Mouse (Mus musculus): Measurements from ENCODE around the gene Synj1.
A peak's percentile ranks its signal among the peaks of the same experiment; 100 is the strongest.

The Synj1 gene

DNA sequence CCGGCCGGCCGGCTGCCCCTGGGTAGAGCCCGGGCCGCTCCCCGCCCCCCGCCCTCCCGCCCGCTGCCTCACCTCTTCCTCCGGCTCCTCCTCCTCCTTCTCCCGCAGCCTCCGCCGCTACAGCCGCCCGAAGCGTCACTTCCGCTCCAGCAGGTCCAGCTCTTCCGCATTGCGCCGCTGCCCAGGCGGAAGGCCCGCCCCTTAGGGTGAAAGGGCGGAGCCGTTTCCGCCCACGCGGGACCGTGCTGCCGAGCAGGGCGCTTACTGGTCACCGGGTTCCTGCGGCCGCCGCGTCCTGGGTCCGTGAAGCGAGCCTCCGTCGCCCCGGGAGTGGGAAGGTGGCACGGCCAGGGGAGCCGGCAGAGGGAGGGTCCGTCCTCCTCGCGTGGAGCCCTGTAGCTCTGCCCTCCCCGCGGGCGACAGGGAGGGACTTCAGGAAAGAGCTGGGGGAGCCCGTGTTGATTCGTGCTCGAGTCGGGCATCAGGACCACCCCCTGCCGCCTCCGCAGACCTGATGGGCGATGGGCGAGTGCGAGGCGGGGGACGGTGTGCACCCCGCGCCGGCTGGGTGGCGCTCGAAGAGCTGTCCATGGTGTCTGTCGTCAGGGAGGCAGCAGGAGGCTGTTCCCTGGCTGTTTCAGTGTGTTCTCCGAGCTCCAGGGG, at the start of gene Synj1:
Gene Synj1, minus strand, starts transcription at position 288 of the 663 bp plus-strand sequence.
- DNase-seq (ENCODE audit: low read depth, low spot score), result peak; percentile 94

- no peak for DNase-seq (ENCODE audit: low read depth, low spot score)
Measured at GRCm38 (mm10) chr16:91057741-91058140, 46.6 kb upstream of the Synj1 start.

GRCm38 (mm10) chr16:91057261-91057660, 46.2 kb upstream of the Synj1 start:
- no peak for DNase-seq (ENCODE audit: low read depth, low spot score)

DNA sequence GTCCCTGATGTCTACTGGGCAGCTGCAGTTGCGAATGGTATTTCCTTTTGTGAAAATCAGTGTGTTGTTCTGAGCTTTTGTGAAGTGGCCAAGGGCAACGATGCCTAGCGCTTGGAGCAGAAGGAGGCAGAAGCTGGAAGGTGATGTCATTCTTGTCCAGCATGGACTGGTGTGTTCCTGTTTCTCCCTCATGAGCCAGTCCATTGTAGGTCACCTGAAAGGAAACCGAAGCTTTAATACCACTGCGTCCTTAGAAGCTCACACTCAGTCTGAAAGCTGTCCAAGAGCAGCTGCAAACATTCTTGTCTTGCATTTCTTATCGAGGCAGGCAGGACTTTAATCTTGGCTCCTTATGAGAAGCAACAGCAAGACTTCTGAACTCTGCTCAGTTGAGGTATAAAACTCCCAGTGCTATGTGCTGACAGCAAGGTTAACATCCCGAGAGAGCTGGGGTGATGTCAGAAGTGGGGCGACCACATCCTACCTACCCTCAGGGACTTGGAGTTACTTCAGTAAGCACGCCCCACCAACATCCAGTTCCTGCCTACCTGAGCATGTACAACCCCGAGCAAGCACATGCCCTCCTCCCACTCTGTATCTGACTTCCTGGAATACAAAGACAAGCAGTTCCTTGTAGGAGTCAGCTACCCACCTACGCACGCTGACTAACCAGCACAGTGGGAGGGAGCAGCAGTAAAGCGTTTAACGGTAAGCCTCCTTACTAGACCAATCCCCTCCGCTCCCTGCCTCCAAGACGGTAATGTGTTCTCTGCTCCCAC, 45.1 kb upstream of the Synj1 start:
- DNase-seq (ENCODE audit: low read depth, low spot score), result no peak

GRCm38 (mm10) chr16:91055150-91055549, 44.0 kb upstream of the Synj1 start:
- DNase-seq (ENCODE audit: low read depth, low spot score), result no peak

- DNase-seq (ENCODE audit: low read depth, low spot score), result no peak
Measured at GRCm38 (mm10) chr16:91053599-91053998, 42.5 kb upstream of the Synj1 start.

- peak; percentile 82 for DNase-seq (ENCODE audit: low read depth, low spot score)
Measured at GRCm38 (mm10) chr16:91045511-91045910, 34.4 kb upstream of the Synj1 start.

GRCm38 (mm10) chr16:91044270-91045182, 33.4 kb upstream of the Synj1 start, which contains the start of gene Paxbp1:
Gene Paxbp1, minus strand, starts transcription at chr16:91044543.
- DNase-seq (ENCODE audit: low read depth, low spot score), result peak; percentile 98

GRCm38 (mm10) chr16:91043461-91044248, 32.5 kb upstream of the Synj1 start:
- DNase-seq (ENCODE audit: low read depth, low spot score), result peak; percentile 67

DNA sequence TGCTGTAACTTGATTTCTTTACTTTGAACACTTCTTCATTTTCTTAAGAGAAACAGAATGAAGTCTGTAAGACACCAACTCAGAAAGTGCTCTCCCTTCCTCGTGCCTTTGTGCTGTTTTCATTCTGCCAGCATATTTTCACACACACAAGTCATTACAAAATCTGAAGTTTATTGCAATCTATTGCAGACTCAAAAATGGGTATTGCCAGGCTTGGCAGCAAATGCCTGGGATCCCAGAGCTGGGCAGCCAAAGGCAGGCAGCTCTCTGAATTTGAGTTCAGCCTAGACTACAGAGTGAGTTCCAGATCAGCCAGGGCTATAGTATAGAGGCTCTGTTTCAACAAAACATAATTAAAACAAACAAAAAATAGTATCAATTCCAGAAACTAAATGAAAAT, 31.5 kb upstream of the Synj1 start:
- no peak for DNase-seq (ENCODE audit: low read depth, low spot score)

GRCm38 (mm10) chr16:91035866-91036265, 24.8 kb upstream of the Synj1 start:
- no peak for DNase-seq (ENCODE audit: low read depth, low spot score)

- peak; percentile 61 for DNase-seq (ENCODE audit: low read depth, low spot score)
Measured at GRCm38 (mm10) chr16:91030751-91031150, 19.6 kb upstream of the Synj1 start.

DNA sequence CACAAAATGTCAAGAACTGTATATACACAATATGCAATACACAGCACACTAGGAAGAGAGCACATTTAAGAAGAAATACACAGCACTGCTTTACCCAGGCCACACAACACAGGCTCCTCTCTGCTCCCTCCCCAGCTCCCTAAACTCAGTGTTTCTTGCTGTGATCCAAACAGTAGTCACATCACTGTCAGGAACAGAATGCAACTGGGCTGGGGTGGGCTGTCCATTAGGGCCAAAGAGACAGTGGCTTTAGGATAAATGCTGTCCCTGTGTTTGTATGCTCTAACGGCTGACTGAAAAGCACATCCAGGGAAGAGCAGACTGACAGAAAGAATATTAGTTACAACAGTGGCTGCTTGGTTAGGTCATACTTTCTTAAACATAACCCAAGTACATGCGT, 18.8 kb upstream of the Synj1 start:
- no peak for DNase-seq (ENCODE audit: low read depth, low spot score)

- no peak for DNase-seq (ENCODE audit: low read depth, low spot score)
Measured at GRCm38 (mm10) chr16:91029161-91029743, 18.1 kb upstream of the Synj1 start.

GRCm38 (mm10) chr16:91026290-91026689, 15.2 kb upstream of the Synj1 start:
- DNase-seq (ENCODE audit: low read depth, low spot score), result no peak

DNA sequence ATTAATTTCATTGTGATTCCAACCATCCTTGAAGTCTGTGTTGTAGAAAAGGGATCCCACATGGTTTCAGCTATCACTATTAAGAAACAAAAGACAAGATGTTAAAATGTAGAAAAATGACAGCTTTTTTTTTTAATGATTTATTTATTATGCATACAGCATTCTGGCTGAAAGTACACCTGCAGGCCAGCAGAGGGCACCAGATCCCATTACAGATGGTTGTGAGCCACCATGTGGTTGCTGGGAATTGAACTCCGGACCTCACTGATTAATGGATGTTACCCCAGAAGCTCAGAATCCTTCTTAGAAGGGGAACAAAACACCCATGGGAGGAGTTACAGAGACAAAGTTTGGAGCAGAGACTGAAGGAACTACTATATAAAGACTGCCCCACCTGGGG, 12.3 kb upstream of the Synj1 start:
- peak; percentile 36 for DNase-seq (ENCODE audit: low read depth, low spot score)

DNA sequence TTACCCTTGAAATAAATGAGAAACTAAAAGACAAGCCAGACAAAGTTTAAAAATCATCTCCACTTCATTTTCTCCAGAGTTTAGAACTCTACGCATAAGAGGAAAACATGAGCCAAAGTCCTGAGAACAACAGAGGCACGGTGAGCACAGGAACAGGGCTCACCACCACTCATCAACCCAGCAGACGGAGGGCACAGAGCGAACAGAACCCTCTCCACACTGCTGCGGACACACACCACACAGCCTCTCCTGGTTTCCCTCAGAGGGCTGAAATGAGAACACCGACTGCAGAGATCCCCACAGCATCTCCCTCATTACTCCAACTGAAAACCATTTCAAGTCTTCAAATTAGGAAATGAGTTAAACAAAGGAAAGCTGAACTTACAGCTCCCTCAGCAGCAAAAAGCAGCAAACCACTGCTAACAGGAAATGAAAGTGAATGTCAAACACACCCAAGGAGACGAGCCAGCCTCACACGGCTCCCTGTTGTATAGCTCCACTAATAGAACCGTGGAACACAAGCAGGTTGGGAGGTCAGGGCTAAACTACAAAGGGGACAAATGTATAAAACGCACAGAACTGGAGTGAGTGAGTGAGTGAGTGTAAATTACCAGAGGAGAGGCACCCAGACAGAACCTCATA, 9.9 kb upstream of the Synj1 start:
- DNase-seq (ENCODE audit: low read depth, low spot score), result peak; percentile 46

- no peak for DNase-seq (ENCODE audit: low read depth, low spot score)
Measured at GRCm38 (mm10) chr16:91019476-91019875, 8.4 kb upstream of the Synj1 start.

DNA sequence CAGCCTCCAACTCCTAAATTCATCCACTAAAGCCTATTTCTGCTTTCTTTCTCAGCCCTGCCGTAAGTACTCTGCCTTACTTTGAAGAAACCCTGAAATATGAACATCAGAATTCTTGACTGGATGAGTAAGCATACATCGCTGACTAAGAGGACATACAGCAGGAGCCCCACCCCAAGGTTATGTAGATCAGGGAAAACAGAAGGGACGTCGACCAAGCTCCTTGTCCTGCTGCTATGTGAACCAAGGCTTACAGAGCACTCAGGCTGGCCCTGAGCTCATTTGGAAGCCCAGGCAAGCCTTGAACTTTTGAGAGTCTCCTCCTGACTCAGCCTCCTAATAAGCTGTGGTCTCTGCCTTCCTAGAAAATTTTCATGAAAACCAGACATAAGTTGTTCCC, 4.7 kb upstream of the Synj1 start:
- DNase-seq (ENCODE audit: low read depth, low spot score), result no peak

DNA sequence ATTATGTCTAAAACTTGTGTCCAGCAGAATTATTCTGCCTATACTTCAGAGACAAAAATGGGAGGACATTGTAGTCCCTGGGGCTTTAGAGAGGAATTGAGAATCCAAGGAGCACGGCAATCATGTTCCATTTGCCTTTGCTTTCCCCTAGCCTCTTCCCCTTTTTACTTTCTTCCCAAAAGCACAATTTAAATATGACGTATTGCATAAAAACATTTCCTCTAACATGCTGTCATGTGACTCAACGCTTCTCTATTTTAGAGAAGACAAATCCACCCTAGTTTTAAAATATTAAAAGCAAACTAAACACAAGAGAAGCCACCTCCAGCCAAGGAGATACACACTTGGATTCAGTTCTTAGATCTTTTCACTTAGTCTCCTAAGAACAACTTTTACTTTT, 739 bp upstream of the Synj1 start:
- peak; percentile 54 for DNase-seq (ENCODE audit: low read depth, low spot score)
